Mouse (Mus musculus) cortical plate, adult 2 months (tissue): Measurements from ENCODE around the gene Vapb. TPM values are rescaled to one million over a fixed set of nuclear protein-coding genes. Genes with fewer than 3 reads are reported as not detected.

Experiments
- H3K27ac ChIP-seq: fragments of 200-500 bp; 2 replicates; pipeline ENCODE4 v1.5.1; 2012; ENCODE audit warnings: low read length, control low read depth, inconsistent platforms; ENCODE audit not compliant: insufficient read depth
- H3K4me1 ChIP-seq: fragments of 200-500 bp; 2 replicates; pipeline ENCODE4 v1.6.1; 2011; ENCODE audit warnings: low read length; ENCODE audit not compliant: control insufficient read depth, insufficient read depth
- H3K4me3 ChIP-seq: fragments of 200-500 bp; 2 replicates; pipeline ENCODE4 v1.5.1; 2011; ENCODE audit warnings: mild to moderate bottlenecking, low read length, control low read depth; ENCODE audit not compliant: insufficient read depth
- CTCF ChIP-seq: fragments of 200-500 bp; IDR thresholded peaks from 2 replicates; pipeline ENCODE4 v1.5.1; 2011; ENCODE audit warnings: mild to moderate bottlenecking, control low read depth, low read length; ENCODE audit not compliant: insufficient read depth; ENCODE audit errors: extremely low read depth
- POLR2A ChIP-seq: fragments of 200-500 bp; IDR thresholded peaks from 2 replicates; pipeline ENCODE4 v1.6.1; 2011; ENCODE audit warnings: mild to moderate bottlenecking, low read length, control low read depth; ENCODE audit not compliant: insufficient read depth; ENCODE audit errors: extremely low read depth
- polyA plus RNA-seq: library from polyadenylated mRNA; depleted of rRNA; stranded (reverse); fragments of >200 nt; gene quantifications from 2 replicates; pipeline ENCODE4 v1.2.3, GENCODE M21; 2012

Vapb gene
- polyA plus RNA-seq, 1 experiment: 55.5 TPM

DNA sequence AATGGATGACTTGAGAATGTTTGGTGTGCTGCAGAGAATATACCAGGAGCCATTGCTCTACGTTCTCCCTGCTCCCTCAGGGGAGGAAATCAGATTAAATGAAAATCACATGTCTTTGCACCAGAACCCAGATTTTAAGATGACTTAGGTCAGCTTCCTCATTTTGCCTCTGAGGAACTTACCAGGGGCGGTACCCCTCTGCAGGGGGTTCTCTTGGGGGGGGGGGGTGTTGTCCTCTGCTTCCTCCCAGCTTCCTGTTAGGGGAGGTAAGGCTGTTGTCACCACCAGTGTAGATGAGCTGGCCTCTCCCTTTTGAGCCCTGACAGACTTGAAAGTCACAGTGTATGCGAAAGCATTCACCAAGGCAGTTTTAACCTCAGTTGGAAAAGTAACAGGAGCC, 47.1 kb downstream of the Vapb start:
- Histone ChIP-seq H3K4me1 (no peaks in the 10 kb centered on the region; the same call in 1 of the 2 replicates), H3K4me3 (no peak overlapping the region), H3K27ac (no peak overlapping the region)
- TF ChIP-seq POLR2A (no peak), CTCF (no peak)

DNA sequence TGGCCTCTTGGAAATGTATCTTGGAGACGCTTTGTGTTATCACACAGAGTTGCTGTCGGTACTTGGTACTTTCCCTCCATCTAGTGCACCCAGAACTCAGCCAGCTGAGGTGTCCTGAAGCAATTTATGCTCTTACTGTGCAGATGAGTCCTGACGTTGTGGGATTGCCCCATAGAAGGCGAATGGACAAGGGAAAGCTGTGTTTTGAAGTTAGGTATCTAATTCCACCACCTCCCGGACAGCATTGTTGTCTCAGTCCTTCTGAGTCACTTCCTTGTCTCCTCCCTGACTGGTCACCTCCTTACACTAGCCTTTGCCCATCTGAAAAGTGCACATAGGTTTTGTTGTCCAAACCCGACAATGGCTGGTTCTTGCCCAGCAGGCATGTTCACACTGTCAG, 47.6 kb downstream of the Vapb start:
- Histone ChIP-seq H3K27ac (no peak overlapping the region), H3K4me1 (no peaks in the 10 kb centered on the region; the same call in 1 of the 2 replicates), H3K4me3 (no peak overlapping the region)
- no peak for TF ChIP-seq CTCF
- TF ChIP-seq POLR2A: no peak

DNA sequence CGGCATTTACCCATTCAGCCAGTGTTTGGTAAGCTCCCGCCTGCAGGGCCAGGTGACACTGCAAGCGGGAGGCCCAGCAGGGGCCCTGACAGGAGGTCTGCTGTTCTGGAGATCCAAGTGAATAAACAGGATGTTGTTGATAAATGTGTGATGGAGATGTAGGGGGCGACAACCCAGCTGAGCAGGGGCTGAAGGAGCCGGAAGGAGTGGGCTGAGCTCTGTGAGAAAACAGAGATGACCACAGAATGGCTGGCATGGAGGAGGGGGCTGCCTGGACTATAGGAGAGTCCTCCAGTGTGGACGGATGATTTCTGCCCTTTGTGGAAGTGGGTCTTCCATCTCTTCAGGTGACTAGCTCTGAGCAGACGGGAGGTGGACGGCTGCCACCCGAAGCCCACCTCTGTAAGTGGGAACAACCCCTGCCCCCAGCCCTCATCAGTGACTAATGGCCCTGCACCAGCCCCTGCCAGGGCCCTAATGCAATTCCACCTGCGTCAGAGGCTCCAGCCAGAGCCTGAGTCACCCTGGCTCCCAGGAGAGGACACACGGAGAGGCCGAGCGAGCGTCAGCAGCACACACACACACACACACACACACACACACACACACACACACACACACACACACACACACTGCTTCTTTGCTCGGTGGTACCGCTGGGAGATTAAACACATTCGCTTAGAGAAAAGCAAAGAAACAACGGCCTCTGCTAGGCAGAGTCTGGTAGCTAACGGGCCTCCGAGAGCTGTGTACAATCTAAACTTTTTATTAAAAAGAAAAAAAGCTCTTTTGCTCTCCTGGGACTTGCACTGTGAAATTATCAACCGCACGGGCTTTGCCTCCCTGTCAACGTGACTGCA, 52.9 kb downstream of the Vapb start:
- Histone ChIP-seq H3K4me3 (no peak overlapping the region), H3K4me1 (no peaks in the 10 kb centered on the region), H3K27ac (no peak overlapping the region)
- TF ChIP-seq CTCF (no peak), POLR2A (no peak)

DNA sequence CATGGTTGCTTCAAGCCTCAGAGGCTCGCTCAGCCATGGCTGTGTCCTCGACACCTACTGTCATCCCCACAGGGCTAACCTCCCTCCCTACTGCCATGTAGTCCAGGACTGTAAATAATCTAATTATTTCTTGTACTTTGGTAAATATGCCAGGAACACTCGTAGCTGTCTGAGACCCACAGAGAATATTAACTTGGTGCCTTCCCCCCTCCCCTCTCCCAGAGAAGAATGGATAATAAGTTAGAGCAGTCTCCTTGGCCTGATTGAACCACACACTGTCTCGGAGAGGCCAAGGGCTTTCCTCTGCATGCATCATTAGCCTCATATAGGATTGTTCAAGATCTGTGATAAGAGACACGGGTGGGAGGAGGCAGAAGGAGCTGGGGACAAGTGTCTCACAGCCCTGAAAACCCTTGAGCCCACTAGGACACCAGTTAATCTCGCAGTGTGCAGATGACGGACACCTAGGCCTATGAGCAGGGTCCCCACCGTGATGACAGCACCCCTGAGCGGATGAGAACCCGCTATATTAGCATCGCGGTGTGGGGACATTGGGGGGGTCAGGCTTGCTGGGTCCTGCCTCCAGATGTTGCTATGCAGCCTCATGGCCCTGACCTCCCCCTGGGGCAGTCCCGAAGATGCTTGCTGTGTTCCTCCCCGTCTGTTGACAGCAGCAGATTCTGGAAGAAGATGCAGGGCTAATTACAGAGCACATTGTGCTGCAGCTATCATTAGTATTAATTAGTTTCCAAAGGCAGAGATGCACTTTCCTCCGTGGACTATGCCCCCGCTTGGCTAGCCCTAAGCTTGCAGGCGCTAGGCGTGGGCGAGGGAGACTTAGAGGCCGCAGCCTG, 54.8 kb downstream of the Vapb start:
- TF ChIP-seq POLR2A (no peak), CTCF (no peak)
- no peak overlapping the region for H3K4me3 ChIP-seq
- H3K4me1 ChIP-seq: no peaks in the 10 kb centered on the region
- no peak overlapping the region for H3K27ac ChIP-seq

DNA sequence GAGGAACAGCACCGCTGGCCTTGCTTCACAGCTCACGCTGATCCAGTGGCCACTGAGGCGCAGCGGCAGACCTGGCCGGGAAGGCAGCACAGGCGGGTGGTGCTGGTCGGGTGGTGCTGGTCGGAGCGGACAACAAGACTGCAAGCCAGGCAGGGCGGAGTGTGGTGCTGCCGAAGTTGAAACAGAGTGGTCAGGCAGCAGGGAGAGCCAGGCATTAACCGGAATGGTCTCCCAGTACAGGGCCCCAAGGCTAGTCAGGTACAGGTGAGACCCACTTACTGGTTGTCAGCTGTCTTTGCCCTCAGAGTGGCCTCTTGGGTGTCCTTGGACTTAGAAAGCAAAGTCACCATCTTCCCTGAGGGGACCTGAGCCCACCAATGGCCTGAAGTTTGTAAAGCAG, 56.7 kb downstream of the Vapb start:
- TF ChIP-seq CTCF (no peak), POLR2A (no peak)
- no peak overlapping the region for H3K27ac ChIP-seq
- H3K4me1 ChIP-seq: no peaks in the 10 kb centered on the region
- H3K4me3 ChIP-seq: no peak overlapping the region

DNA sequence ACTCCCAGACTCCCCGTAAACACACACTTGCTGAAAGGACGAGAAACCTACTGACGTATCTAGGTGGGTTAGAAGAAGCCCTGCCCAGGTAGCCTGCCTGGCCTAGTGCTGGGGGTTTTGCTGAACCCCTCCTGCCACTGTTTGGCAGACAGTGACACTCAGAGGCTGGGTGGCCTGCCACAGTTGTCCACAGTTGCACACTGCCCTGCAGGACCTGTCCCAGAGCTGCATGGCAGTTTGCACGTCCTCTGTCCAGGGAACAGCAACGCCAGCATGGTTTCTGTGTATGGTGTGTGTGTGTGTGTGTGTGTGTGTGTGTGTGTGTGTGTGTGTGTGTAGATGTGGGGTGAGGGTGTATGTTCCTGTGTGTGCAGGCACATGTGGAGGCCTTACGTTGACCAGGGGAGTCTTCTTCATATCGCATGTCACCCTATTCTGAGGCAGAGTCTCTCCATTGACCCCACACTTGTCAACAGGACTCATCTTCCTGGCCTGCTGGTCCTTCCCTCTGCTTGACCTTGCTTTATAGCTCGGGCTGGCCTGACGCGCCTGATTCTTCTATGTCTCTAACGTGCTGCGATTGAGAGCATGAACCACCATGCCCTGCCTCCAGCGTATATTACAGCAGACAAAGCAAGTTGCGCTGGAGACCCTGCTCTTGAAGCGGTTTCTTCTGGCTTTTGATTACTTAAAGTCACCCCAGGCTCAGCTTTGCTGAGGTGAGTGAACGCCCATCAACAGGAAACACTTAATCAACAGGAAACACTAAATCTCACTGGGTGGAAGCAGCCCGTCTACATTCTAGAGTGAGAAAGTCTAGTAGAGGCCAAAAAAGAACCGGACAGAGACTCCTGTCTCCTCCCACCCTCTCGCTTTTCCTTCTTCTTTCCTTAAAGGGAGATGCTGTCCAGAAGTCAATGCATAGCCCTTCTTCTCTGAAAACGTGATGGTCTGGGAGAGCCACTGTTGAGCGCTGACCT, 57.5 kb downstream of the Vapb start:
- Histone ChIP-seq H3K27ac (no peak overlapping the region), H3K4me1 (no peaks in the 10 kb centered on the region), H3K4me3 (no peak overlapping the region)
- TF ChIP-seq CTCF (no peak), POLR2A (no peak)

DNA sequence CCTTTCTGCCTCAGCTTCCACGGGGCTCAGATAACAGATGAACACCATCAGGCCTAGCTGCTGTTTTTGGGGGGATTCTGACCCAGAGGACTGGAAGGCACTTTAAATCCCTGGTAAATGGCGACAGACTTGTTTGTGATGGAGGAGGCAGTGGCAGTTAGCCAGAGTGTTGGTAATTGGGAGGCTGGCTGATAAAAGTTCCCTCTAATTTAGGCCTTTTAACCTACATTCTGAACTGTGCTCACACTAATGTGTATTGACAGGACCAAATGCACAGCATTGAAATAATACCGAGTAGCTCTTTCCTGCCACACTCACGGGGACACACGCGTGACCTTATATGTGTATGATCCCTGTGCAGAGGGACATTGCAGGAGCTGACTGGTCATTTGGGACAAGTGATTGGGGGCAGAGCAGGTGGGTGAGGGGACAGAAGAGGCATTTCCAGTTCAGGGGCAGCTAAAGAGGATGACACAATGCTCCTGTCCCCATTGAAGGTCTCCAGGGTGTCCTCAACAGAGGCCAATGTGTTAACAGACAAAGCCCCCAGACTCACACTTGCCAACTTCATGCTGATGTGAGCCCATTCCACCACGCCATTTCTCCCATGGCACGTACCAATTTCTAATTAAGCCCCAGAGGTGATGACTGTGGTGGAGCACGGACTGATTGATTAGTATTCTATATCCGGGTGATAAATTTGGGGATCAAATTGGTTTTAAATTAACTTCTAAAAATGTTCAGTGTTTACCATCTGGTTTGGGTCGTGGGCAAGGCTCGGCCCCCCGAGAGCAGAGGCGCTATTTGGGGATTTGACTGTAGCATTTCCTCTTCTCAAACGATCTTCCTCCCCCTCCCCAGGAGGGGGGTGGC, 58.7 kb downstream of the Vapb start:
- H3K4me1 ChIP-seq: no peaks in the 10 kb centered on the region
- no peak overlapping the region for H3K4me3 ChIP-seq
- H3K27ac ChIP-seq: no peak overlapping the region
- no peak for TF ChIP-seq CTCF
- no peak for TF ChIP-seq POLR2A

DNA sequence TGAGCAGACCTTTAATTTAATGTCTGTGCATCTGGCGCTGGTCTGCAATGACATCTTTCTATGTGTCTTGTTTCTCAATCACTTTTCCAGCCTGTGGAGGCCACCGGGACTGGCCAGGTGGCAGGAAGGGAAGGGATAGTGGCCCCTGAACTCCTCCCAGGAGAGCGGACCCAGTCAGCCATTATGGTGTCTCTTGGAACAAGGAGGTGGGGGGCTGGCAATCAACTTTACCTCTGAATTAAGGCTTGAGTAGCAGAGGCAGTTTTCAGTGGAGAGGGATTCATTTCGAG, 59.3 kb downstream of the Vapb start:
- Histone ChIP-seq H3K27ac (no peak overlapping the region), H3K4me1 (no peaks in the 10 kb centered on the region), H3K4me3 (no peak overlapping the region)
- TF ChIP-seq CTCF (no peak), POLR2A (no peak)
